Mouse (Mus musculus): ENCODE data around the gene Oxct2b.

DNA sequence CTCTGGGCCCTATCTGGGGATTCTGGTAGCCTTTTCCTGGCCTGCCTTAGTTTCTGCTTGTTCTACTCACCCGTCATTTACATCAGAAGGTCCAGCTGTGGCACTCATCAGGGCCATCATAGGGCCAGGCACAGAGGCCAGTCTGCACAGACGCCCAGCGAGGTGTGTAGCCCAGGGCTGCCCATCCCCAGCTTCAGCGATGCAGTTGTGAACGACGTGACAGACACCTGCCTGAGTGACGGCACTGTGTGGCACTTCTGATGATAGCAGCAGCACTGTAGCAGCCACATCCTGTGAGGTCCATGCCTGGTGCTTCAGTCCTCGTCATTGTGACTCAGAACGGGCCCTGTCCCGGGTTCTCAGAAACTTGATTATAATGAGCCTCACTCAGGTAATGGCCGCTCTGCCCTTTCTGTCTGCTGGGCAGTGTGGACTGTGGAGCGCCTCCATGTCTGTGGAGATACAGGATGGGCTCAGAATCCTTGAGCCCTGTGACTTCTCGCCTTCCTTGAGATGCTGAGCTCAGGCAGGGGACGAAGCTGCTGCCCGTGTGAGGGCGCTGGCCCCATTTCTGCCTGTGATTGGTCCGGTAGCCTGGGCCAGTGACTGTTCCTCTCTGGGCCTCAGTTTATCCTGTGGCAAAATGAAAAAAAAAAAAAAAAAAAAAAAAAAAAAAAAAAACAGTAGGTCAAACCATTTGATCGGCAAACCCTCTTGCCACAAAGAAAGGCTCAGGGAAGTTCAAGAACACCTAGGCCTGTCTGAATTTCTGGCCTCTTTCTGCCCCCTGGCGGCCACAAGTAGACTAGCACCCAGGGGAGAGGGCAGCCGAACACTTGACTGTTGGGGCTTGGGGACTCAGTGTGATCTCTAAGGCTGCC, 33.5 kb upstream of the Oxct2b start:
- no peak for TF ChIP-seq POLR2A (IDR thresholded peaks at IDR 0.05; ENCODE audit: control insufficient read depth, low read depth, low read length)
- peak; percentile 93 for TF ChIP-seq CTCF (IDR thresholded peaks at IDR 0.05; ENCODE audit: control insufficient read depth, insufficient read depth, insufficient replicate concordance, low read depth, low read length)
